Mouse (Mus musculus) ES-Bruce4 (cell line): ENCODE measurements at regions not wholly inside any gene's neighbourhood (a gene's known extent, or its start where the extent isn't known, plus 50 kb on each side); places are given as distances from the start of the nearest gene placed in this dataset.

Experiments
- H3K27ac ChIP-seq: 2 replicates; pipeline ENCODE4 v1.5.1; 2012; ENCODE audit warnings: low read length, inconsistent platforms; ENCODE audit not compliant: insufficient read depth
- H3K27me3 ChIP-seq: 2 replicates; pipeline ENCODE4 v1.6.1; 2012; ENCODE audit warnings: mild to moderate bottlenecking, low read length, inconsistent platforms; ENCODE audit not compliant: control insufficient read depth, poor library complexity, insufficient read depth, severe bottlenecking
- H3K36me3 ChIP-seq: 2 replicates; pipeline ENCODE4 v1.6.1; 2012; ENCODE audit warnings: inconsistent platforms, mild to moderate bottlenecking, low read length, moderate library complexity; ENCODE audit not compliant: control insufficient read depth, poor library complexity, insufficient read depth, severe bottlenecking
- H3K4me1 ChIP-seq: one replicate; pipeline ENCODE4 v1.8.1; 2011; ENCODE audit warnings: low read length; ENCODE audit not compliant: control insufficient read depth, insufficient read depth
- H3K4me3 ChIP-seq: 2 replicates; pipeline ENCODE4 v1.5.1; 2011; ENCODE audit warnings: low read depth, mild to moderate bottlenecking, low read length
- H3K9ac ChIP-seq: 2 replicates; pipeline ENCODE4 v1.6.1; 2012; ENCODE audit warnings: low read depth, mild to moderate bottlenecking, inconsistent platforms; ENCODE audit not compliant: poor library complexity, severe bottlenecking
- H3K9me3 ChIP-seq: replicated peaks from 2 replicates; pipeline ENCODE4 v1.6.1; 2012; ENCODE audit warnings: mild to moderate bottlenecking, low read length, inconsistent platforms; ENCODE audit not compliant: control insufficient read depth, poor library complexity, insufficient read depth, severe bottlenecking
- CTCF ChIP-seq: IDR thresholded peaks from one replicate; pipeline ENCODE4 v1.8.1; 2011; ENCODE audit warnings: low read depth, low read length
- EP300 ChIP-seq: IDR thresholded peaks from 2 replicates; pipeline ENCODE4 v1.6.1; 2011; ENCODE audit warnings: low read depth, low read length; ENCODE audit not compliant: insufficient read depth
- POLR2A ChIP-seq: IDR thresholded peaks from one replicate; pipeline ENCODE4 v1.8.1; 2011; ENCODE audit warnings: low read length; ENCODE audit not compliant: insufficient read depth

GRCm38 (mm10) chr2:148596966-148597365, 75.4 kb upstream of the Nxt1 start:
- Histone ChIP-seq H3K27ac (no peak overlapping the region), H3K9me3 (no peaks in the 10 kb centered on the region), H3K4me1 (no peaks in the 10 kb centered on the region), H3K9ac (no peak overlapping the region), H3K36me3 (no peaks in the 10 kb centered on the region), H3K4me3 (no peak overlapping the region), H3K27me3 (no peaks in the 10 kb centered on the region)
- TF ChIP-seq EP300 (no peak), CTCF (no peak), POLR2A (no peak)

DNA sequence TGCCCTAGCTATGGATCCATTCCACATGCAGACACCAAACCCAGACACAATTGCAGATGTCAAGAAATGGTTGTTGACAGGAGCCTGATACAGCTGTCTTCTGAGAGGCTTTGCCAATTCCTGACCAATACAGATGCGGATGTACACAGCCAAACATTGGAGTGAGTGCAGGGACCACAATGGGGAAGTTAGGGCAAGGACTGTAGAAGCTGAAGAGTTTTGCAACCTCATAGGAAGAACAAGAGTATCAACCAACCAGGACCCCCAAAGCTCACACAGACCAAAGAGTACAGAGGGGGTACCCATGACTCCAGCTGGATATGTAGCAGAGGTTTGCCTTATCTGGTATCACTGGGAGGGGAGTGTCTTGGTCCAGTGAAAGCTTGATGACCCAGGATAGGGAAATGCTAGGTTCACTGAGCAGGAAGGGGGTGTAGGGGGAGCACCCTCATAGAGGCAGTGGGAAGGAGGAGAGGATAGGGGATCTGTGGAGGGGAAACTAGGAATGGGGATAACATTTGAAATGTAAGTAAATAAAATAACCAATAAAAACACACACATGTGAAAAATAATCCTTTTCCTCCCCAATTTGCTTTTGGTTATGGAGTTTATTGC, 86.6 kb upstream of the Nxt1 start:
- TF ChIP-seq POLR2A (no peak), CTCF (no peak), EP300 (no peak)
- H3K4me3 ChIP-seq: no peak overlapping the region

DNA sequence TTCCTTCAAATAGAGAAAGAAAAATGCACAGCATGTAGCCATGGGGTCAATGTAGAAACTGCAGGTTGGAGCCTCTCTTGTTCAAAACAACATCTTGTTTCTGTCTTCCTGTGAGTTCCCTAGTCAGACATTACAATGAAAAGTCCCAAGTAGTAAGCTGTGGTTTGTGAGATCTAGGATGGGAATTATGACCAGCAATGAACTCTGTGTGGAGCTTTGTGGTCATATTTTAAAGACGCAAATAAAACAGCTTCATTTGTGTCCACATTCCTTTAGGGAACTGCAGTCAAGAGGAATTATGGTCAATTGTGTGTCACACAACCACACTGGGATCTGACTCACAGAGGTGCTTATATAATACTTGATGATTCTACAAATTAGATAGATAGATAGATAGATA, 90.2 kb upstream of the Nxt1 start:
- Histone ChIP-seq H3K27me3 (no peaks in the 10 kb centered on the region), H3K4me1 (no peaks in the 10 kb centered on the region), H3K27ac (no peak overlapping the region), H3K36me3 (no peaks in the 10 kb centered on the region), H3K4me3 (no peak overlapping the region), H3K9ac (no peak overlapping the region), H3K9me3 (no peaks in the 10 kb centered on the region)
- TF ChIP-seq POLR2A (no peak), EP300 (no peak), CTCF (no peak)

More for the DNA sequence above, 86.6 kb upstream of the Nxt1 start:
- no peak overlapping the region for H3K27ac ChIP-seq
- H3K9ac ChIP-seq: no peak overlapping the region
- no peaks in the 10 kb centered on the region for H3K4me1 ChIP-seq
- no peaks in the 10 kb centered on the region for H3K27me3 ChIP-seq
- H3K36me3 ChIP-seq: no peaks in the 10 kb centered on the region
- H3K9me3 ChIP-seq: no peaks in the 10 kb centered on the region

DNA sequence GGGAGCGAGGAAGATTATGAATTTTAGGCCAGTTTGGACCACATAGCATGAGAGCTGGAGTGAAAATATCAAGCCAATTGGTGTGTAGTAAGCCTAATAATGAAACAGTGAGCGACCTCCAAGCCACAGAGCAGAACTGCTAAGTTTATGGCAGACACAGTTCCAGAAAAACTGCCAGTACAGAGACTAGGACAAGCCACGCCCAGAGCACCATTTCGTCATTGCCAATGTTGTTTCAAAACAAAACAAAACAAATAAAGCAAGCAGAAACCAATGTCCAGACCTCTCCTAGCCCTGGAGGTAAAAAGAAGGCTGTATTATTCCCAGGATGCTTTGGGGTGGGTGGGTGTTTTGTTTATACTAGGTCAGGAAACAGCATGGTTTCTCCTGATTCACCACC, 90.7 kb upstream of the Nxt1 start:
- no peaks in the 10 kb centered on the region for H3K27me3 ChIP-seq
- no peaks in the 10 kb centered on the region for H3K36me3 ChIP-seq
- no peak overlapping the region for H3K9ac ChIP-seq
- H3K27ac ChIP-seq: no peak overlapping the region
- no peak overlapping the region for H3K4me3 ChIP-seq
- TF ChIP-seq POLR2A (no peak), CTCF (no peak), EP300 (no peak)
- no peaks in the 10 kb centered on the region for H3K4me1 ChIP-seq
- no peaks in the 10 kb centered on the region for H3K9me3 ChIP-seq

- peak; percentile 20 for TF ChIP-seq CTCF
- no peak for TF ChIP-seq POLR2A
- Histone ChIP-seq H3K9ac (no peak overlapping the region), H3K9me3 (no peaks in the 10 kb centered on the region), H3K4me1 (no peaks in the 10 kb centered on the region), H3K36me3 (no peaks in the 10 kb centered on the region), H3K27ac (no peak overlapping the region), H3K27me3 (no peaks in the 10 kb centered on the region), H3K4me3 (no peak overlapping the region)
These were observed 92.0 kb upstream of the Nxt1 start for GRCm38 (mm10) chr2:148580286-148580966.

- no peak overlapping the region for H3K4me3 ChIP-seq
- no peak for TF ChIP-seq POLR2A
- TF ChIP-seq CTCF: no peak
- no peak for TF ChIP-seq EP300
These were observed 92.8 kb upstream of the Nxt1 start for GRCm38 (mm10) chr2:148579564-148579963.

More at GRCm38 (mm10) chr2:148579564-148579963, 92.8 kb upstream of the Nxt1 start:
- Histone ChIP-seq H3K4me1 (no peaks in the 10 kb centered on the region), H3K27ac (no peak overlapping the region), H3K36me3 (no peaks in the 10 kb centered on the region), H3K9ac (no peak overlapping the region), H3K27me3 (no peaks in the 10 kb centered on the region), H3K9me3 (no peaks in the 10 kb centered on the region)
